Mouse (Mus musculus): ENCODE measurements around the gene Grrp1. TPM values are rescaled to one million over a fixed set of nuclear protein-coding genes. Genes with fewer than 3 reads are reported as not detected.
"Not testable (repeated sequence)": the region's sequence is repeated elsewhere in the genome, so short reads cannot be mapped to it uniquely, and the experiment has no call there.

The Grrp1 gene
- total RNA-seq, 2 experiments from 2014 or later = 5.9 to 6.0 TPM

GRCm38 (mm10) chr4:134273417-134274345 is 19.8 kb upstream of the Grrp1 start:
- intact Hi-C loops (cut with DNase I; ENCODE audit: low total_unique reads) = no loop called here
- DNase-seq = no peak

- DNase-seq = no peak
- intact Hi-C loops (cut with DNase I; ENCODE audit: low total_unique reads) = no loop called here
Measured at GRCm38 (mm10) chr4:134272731-134273416, 19.0 kb upstream of the Grrp1 start.

- DNase-seq = no peak
- intact Hi-C loops (cut with DNase I; ENCODE audit: low total_unique reads) = no loop called here
Measured at GRCm38 (mm10) chr4:134271979-134272378, 18.1 kb upstream of the Grrp1 start.

- not testable (repeated sequence) for DNase-seq
- intact Hi-C loops (cut with DNase I; ENCODE audit: low total_unique reads) = loop anchor here (5.0 kb wide), 1 partner anchor 123 kb away; no protein-coding TSS in a partner anchor
Measured at GRCm38 (mm10) chr4:134269622-134270021, 15.7 kb upstream of the Grrp1 start.

- intact Hi-C loops (cut with DNase I; ENCODE audit: low total_unique reads) = loop anchor here (5.0 kb wide), 1 partner anchor 124 kb away; no protein-coding TSS in a partner anchor
- no peak for DNase-seq
Measured at GRCm38 (mm10) chr4:134268102-134268655, 14.3 kb upstream of the Grrp1 start.

- DNase-seq = no peak
- intact Hi-C loops (cut with DNase I; ENCODE audit: low total_unique reads) = loop anchor here (5.0 kb wide), 1 partner anchor 126 kb away; no protein-coding TSS in a partner anchor
Measured at GRCm38 (mm10) chr4:134265860-134266585, 12.1 kb upstream of the Grrp1 start.

- peak; percentile 64 for DNase-seq
- intact Hi-C loops (cut with DNase I; ENCODE audit: low total_unique reads) = no loop called here
Measured at GRCm38 (mm10) chr4:134263191-134263590, 9.3 kb upstream of the Grrp1 start.

- intact Hi-C loops (cut with DNase I; ENCODE audit: low total_unique reads) = loop anchor here (10.0 kb wide), 2 partner anchors 116 to 226 kb away; no protein-coding TSS in a partner anchor
- DNase-seq = no peak
Measured at GRCm38 (mm10) chr4:134258354-134258753, 4.4 kb upstream of the Grrp1 start.

- intact Hi-C loops (cut with DNase I; ENCODE audit: low total_unique reads) = loop anchor here (10.0 kb wide), 2 partner anchors 117 to 227 kb away; no protein-coding TSS in a partner anchor
- no peak for DNase-seq
Measured at GRCm38 (mm10) chr4:134257198-134258009, 3.5 kb upstream of the Grrp1 start.

- intact Hi-C loops (cut with DNase I; ENCODE audit: low total_unique reads) = loop anchor here (10.0 kb wide), 2 partner anchors 118 to 228 kb away; no protein-coding TSS in a partner anchor
- DNase-seq = no peak
Measured at GRCm38 (mm10) chr4:134256407-134257197, 2.7 kb upstream of the Grrp1 start.

GRCm38 (mm10) chr4:134255854-134256253 is 1.9 kb upstream of the Grrp1 start:
- intact Hi-C loops (cut with DNase I; ENCODE audit: low total_unique reads) = loop anchor here (10.0 kb wide), 2 partner anchors 119 to 229 kb away; no protein-coding TSS in a partner anchor
- DNase-seq = no peak

GRCm38 (mm10) chr4:134254835-134255234 is 929 bp upstream of the Grrp1 start:
- DNase-seq = no peak
- intact Hi-C loops (cut with DNase I; ENCODE audit: low total_unique reads) = loop anchor here (5.0 to 10.0 kb wide), 3 partner anchors 37 to 230 kb away; no protein-coding TSS in a partner anchor

GRCm38 (mm10) chr4:134252911-134253721 is 790 bp downstream of the Grrp1 start:
- no peak for DNase-seq
- intact Hi-C loops (cut with DNase I; ENCODE audit: low total_unique reads) = loop anchor here (5.0 to 10.0 kb wide), 3 partner anchors 39 to 232 kb away; no protein-coding TSS in a partner anchor

- intact Hi-C loops (cut with DNase I; ENCODE audit: low total_unique reads) = loop anchor here (5.0 to 10.0 kb wide), 3 partner anchors 40 to 232 kb away; no protein-coding TSS in a partner anchor
- DNase-seq = no peak
Measured at GRCm38 (mm10) chr4:134252131-134252910, 1.6 kb downstream of the Grrp1 start.

GRCm38 (mm10) chr4:134251241-134252130 is 2.4 kb downstream of the Grrp1 start:
- DNase-seq = peak; percentile 33
- intact Hi-C loops (cut with DNase I; ENCODE audit: low total_unique reads) = loop anchor here (5.0 to 10.0 kb wide), 3 partner anchors 41 to 233 kb away; no protein-coding TSS in a partner anchor
